Mouse (Mus musculus): ENCODE results near the gene Cyp3a11.

GRCm38 (mm10) chr5:145879688-145880087 lies at the start of gene Cyp3a11:
- TF ChIP-seq POLR2A (IDR thresholded peaks at IDR 0.05; ENCODE audit: borderline replicate concordance, low read depth, low read length) (no peak), CTCF (IDR thresholded peaks at IDR 0.05; ENCODE audit: low read depth, low read length) (no peak)
